19 mouse cellular contexts compared by ENCODE assay signal in the genomic region with DNA sequence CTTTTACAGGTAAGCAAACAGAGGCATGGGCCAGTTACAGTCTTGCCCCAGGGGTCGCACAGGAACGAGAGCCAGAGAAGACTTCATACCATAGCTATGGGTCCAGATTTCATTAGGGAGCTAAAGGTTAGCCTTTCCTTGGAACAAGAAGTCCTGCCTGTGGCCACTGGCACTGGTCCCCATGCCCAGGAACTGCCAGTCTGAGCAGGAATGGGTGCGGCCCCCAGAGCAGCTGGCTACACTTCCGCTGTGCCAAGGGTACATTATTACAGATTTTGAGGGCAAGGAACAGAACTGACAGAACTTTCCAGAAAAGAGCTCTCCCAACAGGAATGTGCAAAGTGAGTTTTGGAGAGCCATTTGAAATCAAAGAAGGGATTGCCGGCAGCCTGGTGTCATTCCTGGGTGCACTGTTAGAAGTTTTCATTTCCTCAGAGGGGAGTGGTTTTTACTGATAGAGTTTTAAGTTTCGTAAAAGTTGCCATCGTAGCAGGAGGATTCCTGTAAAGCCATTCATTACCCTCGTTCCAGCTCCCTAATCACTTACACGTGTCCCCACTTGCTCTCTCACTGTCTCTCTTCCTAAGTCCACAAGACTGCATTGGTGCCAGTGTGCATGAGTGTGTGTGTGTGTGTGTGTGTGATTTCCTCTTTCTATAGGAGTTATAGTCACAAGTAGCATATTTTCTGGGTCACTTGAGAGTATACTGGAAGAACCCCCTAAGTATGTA.
DNase-seq lines count a peak whose midpoint lies in the region; ATAC-seq and TF ChIP-seq lines count a peak whose summit lies in the region.
"Had no signal": no experiment of that assay in that cellular context is flagged by ENCODE, and none has a peak within 500 bp of the region (broad histone marks: within the 10 kb centered on the region; RNA-seq: fewer than 3 reads in every experiment).

No protein-coding gene starts in this region.

- H3K9me3 ChIP-seq in embryonic facial prominence, embryonic 14.5 days (ENCODE audit: control insufficient read depth, low read length) = peaks cover 17% of the 10 kb centered on the region
- 0 out of 2 replicates have a peak, but pooled peaks cover 7% of the 10 kb centered on the region for H3K9me3 ChIP-seq in embryonic facial prominence, embryonic 10.5 days
- peaks cover 5% of the 10 kb centered on the region; the same call in 1 of the 2 replicates for H3K9me3 ChIP-seq in limb, embryonic 14.5 days (ENCODE audit: control insufficient read depth, low read length)
- no peaks in the 10 kb centered on the region for H3K9me3 ChIP-seq in limb, embryonic 10.5 days (replicated peaks)
- H3K9me3 ChIP-seq: hindbrain, embryonic 15.5 days had no signal

- no peak overlapping the region for H3K9ac ChIP-seq in embryonic facial prominence, embryonic 14.5 days (ENCODE audit: low read depth, low read length)
- H3K9ac ChIP-seq in limb, embryonic 14.5 days (ENCODE audit: low read depth, low read length, severe bottlenecking) = no peak overlapping the region
- H3K9ac ChIP-seq: hindbrain, embryonic 15.5 days; liver, embryonic 14.5 days had no signal

- no peak overlapping the region for H3K4me3 ChIP-seq in embryonic facial prominence, embryonic 14.5 days (ENCODE audit: low read depth, low read length)
- no peak overlapping the region for H3K4me3 ChIP-seq in embryonic facial prominence, embryonic 10.5 days
- no peak overlapping the region for H3K4me3 ChIP-seq in limb, embryonic 14.5 days (replicated peaks; ENCODE audit: low read length)
- no peak overlapping the region for H3K4me3 ChIP-seq in limb, embryonic 10.5 days
- H3K4me3 ChIP-seq: hindbrain, embryonic 15.5 days had no signal

- peak; percentile 16 for DNase-seq in embryonic facial prominence, embryonic 14.5 days (ENCODE audit: low spot score)
- no peak for DNase-seq in embryonic facial prominence, embryonic 10.5 days (ENCODE audit: low spot score)
- peak; percentile 8 for DNase-seq in limb, embryonic 14.5 days (ENCODE audit: low spot score)
- no peak for DNase-seq in limb, embryonic 10.5 days (ENCODE audit: low spot score)
- DNase-seq in gastrocnemius, postnatal 25 days = peak; percentile 61
- peak; percentile 72 for DNase-seq in lung, postnatal 25 days (ENCODE audit: low spot score)
- no peak for DNase-seq in left cerebral cortex, adult 11 months (ENCODE audit: low spot score)
- DNase-seq: adrenal gland, adult 8-10 months; B cell, adult 2 months; cerebellum, postnatal 10 days; embryo, embryonic 11 days; heart, postnatal 14 days; layer of hippocampus, postnatal 36 days; left cerebral cortex, postnatal 4 days; midbrain, embryonic 14.5 days; right cerebral cortex, postnatal 25 days had no signal

- TF ChIP-seq POLR2A in limb, embryonic 14.5 days (IDR thresholded peaks at IDR 0.05; ENCODE audit: borderline replicate concordance, extremely low read depth, insufficient read depth, insufficient read length) = no peak

- H3K4me2 ChIP-seq in embryonic facial prominence, embryonic 14.5 days (ENCODE audit: low read depth, low read length) = no peak overlapping the region
- H3K4me2 ChIP-seq in limb, embryonic 14.5 days (replicated peaks; ENCODE audit: low read depth, low read length, severe bottlenecking) = no peak overlapping the region
- H3K4me2 ChIP-seq: hindbrain, embryonic 15.5 days had no signal

- H3K36me3 ChIP-seq in embryonic facial prominence, embryonic 14.5 days (ENCODE audit: control insufficient read depth, insufficient read depth, low read length) = peaks cover 6% of the 10 kb centered on the region; the same call in 1 of the 2 replicates
- peaks cover 8% of the 10 kb centered on the region for H3K36me3 ChIP-seq in embryonic facial prominence, embryonic 10.5 days (replicated peaks)
- no peaks in the 10 kb centered on the region; the same call in 1 of the 2 replicates for H3K36me3 ChIP-seq in limb, embryonic 14.5 days (ENCODE audit: control insufficient read depth, insufficient read depth, low read length)
- no peaks in the 10 kb centered on the region for H3K36me3 ChIP-seq in limb, embryonic 10.5 days

- H3K27ac ChIP-seq in embryonic facial prominence, embryonic 14.5 days (replicated peaks; ENCODE audit: low read depth, low read length) = no peak overlapping the region
- no peak overlapping the region for H3K27ac ChIP-seq in embryonic facial prominence, embryonic 10.5 days (replicated peaks)
- no peak overlapping the region for H3K27ac ChIP-seq in limb, embryonic 14.5 days (replicated peaks; ENCODE audit: low read depth, low read length)
- no peak overlapping the region for H3K27ac ChIP-seq in limb, embryonic 10.5 days
- H3K27ac ChIP-seq: hindbrain, embryonic 15.5 days; liver, embryonic 14.5 days had no signal

- WGBS in embryonic facial prominence, embryonic 14.5 days = 57% methylated on average over 9 of the region's 9 CpGs
- 74% methylated on average over 9 of the region's 9 CpGs for WGBS in embryonic facial prominence, embryonic 10.5 days
- WGBS in limb, embryonic 14.5 days = 43% methylated on average over 9 of the region's 9 CpGs
- WGBS in limb, embryonic 10.5 days = 61% methylated on average over 9 of the region's 9 CpGs

- no peaks in the 10 kb centered on the region for H3K27me3 ChIP-seq in embryonic facial prominence, embryonic 14.5 days (replicated peaks; ENCODE audit: control insufficient read depth, insufficient read depth, low read length)
- H3K27me3 ChIP-seq in embryonic facial prominence, embryonic 10.5 days (replicated peaks; ENCODE audit: low read depth, poor library complexity, severe bottlenecking) = no peaks in the 10 kb centered on the region
- H3K27me3 ChIP-seq in limb, embryonic 14.5 days (ENCODE audit: control insufficient read depth, insufficient read depth, low read length) = no peaks in the 10 kb centered on the region
- H3K27me3 ChIP-seq in limb, embryonic 10.5 days (ENCODE audit: low read depth, poor library complexity, severe bottlenecking) = no peaks in the 10 kb centered on the region
- H3K27me3 ChIP-seq: hindbrain, embryonic 15.5 days had no signal

- H3K4me1 ChIP-seq in embryonic facial prominence, embryonic 14.5 days (ENCODE audit: control insufficient read depth, insufficient read depth, low read length) = no peaks in the 10 kb centered on the region
- H3K4me1 ChIP-seq in embryonic facial prominence, embryonic 10.5 days = 0 out of 2 replicates have a peak, but pooled peaks cover 3% of the 10 kb centered on the region
- 0 out of 2 replicates have a peak, but pooled peaks cover 2% of the 10 kb centered on the region for H3K4me1 ChIP-seq in limb, embryonic 14.5 days (ENCODE audit: control insufficient read depth, insufficient read depth, low read length)
- H3K4me1 ChIP-seq in limb, embryonic 10.5 days = peaks cover 4% of the 10 kb centered on the region; the same call in 1 of the 2 replicates
- H3K4me1 ChIP-seq: hindbrain, embryonic 15.5 days had no signal

- no peak for ATAC-seq in embryonic facial prominence, embryonic 14.5 days (ENCODE audit: low read depth)
- no peak for ATAC-seq in limb, embryonic 14.5 days (ENCODE audit: low FRiP score, low read depth)
- no peak for ATAC-seq in granulocyte monocyte progenitor cell, adult 5-6 weeks (replicated peaks; ENCODE audit: poor library complexity, severe bottlenecking)

Comparison
In these comparisons a context has a peak if more than half of its experiments do, and no peak if none do; other contexts are left out.
1. DNase-seq: peak in embryonic facial prominence, embryonic 14.5 days (single experiment), limb, embryonic 14.5 days (single experiment), gastrocnemius, postnatal 25 days (single experiment) and lung, postnatal 25 days (single experiment); none in embryonic facial prominence, embryonic 10.5 days (single experiment), limb, embryonic 10.5 days (single experiment) and left cerebral cortex, adult 11 months (single experiment).